Mouse (Mus musculus): ENCODE measurements around the gene Acot10.
"Not testable (repeated sequence)": the region's sequence is repeated elsewhere in the genome, so short reads cannot be mapped to it uniquely, and the experiment has no call there.

GRCm38 (mm10) chr15:20669507-20669906 lies 3.0 kb upstream of the Acot10 start:
- not testable (repeated sequence) for TF ChIP-seq CTCF, EP300 (IDR thresholded peaks at IDR 0.05)
